Mouse (Mus musculus) testis, adult 10 weeks (tissue): ENCODE results near the gene Pttg1ip. TPM values are rescaled to one million over a fixed set of nuclear protein-coding genes. Genes with fewer than 3 reads are reported as not detected.

ENCODE experiments used
- polyA plus RNA-seq: library from polyadenylated mRNA; stranded (reverse); fragments of 350-450 nt; fragmentation: Illumina TruSeq; extraction: RNeasy Lipid Tissue Mini Kit (QIAGEN cat#74804); gene quantifications from one replicate; pipeline ENCODE4 v1.2.3, GENCODE M21; 2014; ENCODE audit warnings: low read depth, low replicate concordance

Gene Pttg1ip
- 53.7 TPM for polyA plus RNA-seq

GRCm38 (mm10) chr10:77581408-77582284 lies at the start of gene Pttg1ip:
Gene Pttg1ip (plus strand): TSS chr10:77581720.

DNA sequence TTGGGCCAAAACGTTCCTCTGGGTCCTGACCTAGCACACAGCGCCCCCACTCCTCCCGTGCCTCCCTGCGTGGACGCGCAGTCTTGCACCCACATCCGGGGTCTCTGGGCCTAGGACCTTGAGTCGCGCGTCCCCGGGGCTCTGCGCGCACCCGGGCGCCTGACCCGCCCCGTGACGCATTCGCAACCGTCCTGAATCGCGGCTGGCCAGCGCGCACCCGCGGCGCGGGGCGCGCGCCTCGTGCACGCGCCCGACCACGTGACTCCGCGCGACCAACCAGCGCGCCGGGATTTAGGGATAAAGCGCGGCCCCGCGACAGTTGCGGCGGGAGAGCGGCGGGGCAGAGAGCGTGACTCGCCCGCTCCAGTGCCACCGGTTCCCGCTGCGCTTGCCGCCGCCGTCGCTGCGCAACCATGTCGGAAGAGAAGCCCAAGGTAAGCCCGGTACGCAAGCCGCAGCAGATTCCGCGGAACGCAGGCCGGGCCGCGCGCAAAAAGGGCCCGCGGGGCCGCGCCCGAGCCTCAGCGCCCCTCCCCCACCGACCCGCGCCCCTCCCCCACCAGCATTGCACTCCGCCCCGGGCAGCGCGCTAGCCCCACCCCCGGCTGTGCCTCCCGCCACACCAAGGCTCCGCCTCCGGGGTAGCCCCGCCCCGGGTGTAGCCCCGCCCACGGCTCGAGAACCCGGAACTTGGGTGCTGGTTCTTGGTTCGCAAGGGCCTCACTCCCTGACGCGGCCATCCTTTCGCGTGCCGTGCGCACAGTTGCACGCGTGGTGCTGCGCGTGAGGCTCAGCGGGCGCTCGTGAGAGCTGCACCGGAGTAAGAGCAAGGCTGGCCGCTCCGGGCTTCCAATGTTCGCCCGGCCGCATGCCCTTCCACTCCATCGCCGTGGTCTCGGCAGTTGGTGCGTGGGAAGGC lies 24.6 kb downstream of the Pttg1ip start, which contains the start of the genes Sumo3 and Gm49325:
Gene Sumo3, plus strand, starts transcription at position 190 of the 919 bp plus-strand sequence.
Gene Gm49325, plus strand, starts transcription at position 290 of the 919 bp plus-strand sequence.

GRCm38 (mm10) chr10:77622055-77622988 lies 40.8 kb downstream of the Pttg1ip start, which contains the start of gene Ube2g2:
Gene Ube2g2 (plus strand): TSS chr10:77622275.

Other genes starting within 250 kb of the Pttg1ip start
- 13.2 TPM for gene Adarb1, start 163.4 kb upstream of the Pttg1ip start, polyA plus RNA-seq
- gene Fam207a, start 65.9 kb upstream of the Pttg1ip start, polyA plus RNA-seq, result 0.78 TPM
- gene Itgb2, start 51.5 kb upstream of the Pttg1ip start, polyA plus RNA-seq, result 0.36 TPM
- 32.2 TPM for gene Sumo3, start 24.4 kb downstream of the Pttg1ip start, polyA plus RNA-seq
- gene Gm49325, start 24.5 kb downstream of the Pttg1ip start, polyA plus RNA-seq, result 10.3 TPM
- gene Ube2g2, start 40.6 kb downstream of the Pttg1ip start, polyA plus RNA-seq, result 19.1 TPM
- gene Tspear, start 104.8 kb downstream of the Pttg1ip start, polyA plus RNA-seq, result not detected
- not detected for gene Gm19402, start 109.0 kb downstream of the Pttg1ip start, polyA plus RNA-seq
- gene Gm9508, start 115.5 kb downstream of the Pttg1ip start, polyA plus RNA-seq, result not detected
- not detected for gene Gm10272, start 124.9 kb downstream of the Pttg1ip start, polyA plus RNA-seq
- gene Gm10024, start 129.7 kb downstream of the Pttg1ip start, polyA plus RNA-seq, result not detected
- not detected for gene Gm10142, start 134.1 kb downstream of the Pttg1ip start, polyA plus RNA-seq
- not detected for gene Krtap12-1, start 138.9 kb downstream of the Pttg1ip start, polyA plus RNA-seq
- not detected for gene Gm10100, start 144.8 kb downstream of the Pttg1ip start, polyA plus RNA-seq
- not detected for gene Gm18596, start 160.9 kb downstream of the Pttg1ip start, polyA plus RNA-seq
- not detected for gene Gm9736, start 169.6 kb downstream of the Pttg1ip start, polyA plus RNA-seq
- gene Gm3233, start 178.0 kb downstream of the Pttg1ip start, polyA plus RNA-seq, result not detected
- gene Gm3238, start 189.6 kb downstream of the Pttg1ip start, polyA plus RNA-seq, result not detected
- gene Gm7138, start 195.2 kb downstream of the Pttg1ip start, polyA plus RNA-seq, result not detected
- not detected for gene Gm3250, start 200.8 kb downstream of the Pttg1ip start, polyA plus RNA-seq
- gene Gm7137, start 206.5 kb downstream of the Pttg1ip start, polyA plus RNA-seq, result not detected
- not detected for gene Gm9639, start 213.4 kb downstream of the Pttg1ip start, polyA plus RNA-seq
- gene Gm19668, start 217.4 kb downstream of the Pttg1ip start, polyA plus RNA-seq, result not detected
- not detected for gene Gm9507, start 230.1 kb downstream of the Pttg1ip start, polyA plus RNA-seq
- gene Gm2696, start 233.0 kb downstream of the Pttg1ip start, polyA plus RNA-seq, result not detected
- gene Krtap10-4, start 245.4 kb downstream of the Pttg1ip start, polyA plus RNA-seq, result not detected